Mouse (Mus musculus) heart, postnatal 0 days (tissue): ENCODE data around the gene Urgcp. TPM values are rescaled to one million over a fixed set of nuclear protein-coding genes. Genes with fewer than 3 reads are reported as not detected.
A peak's percentile ranks its signal among the peaks of the same experiment; 100 is the strongest.

Experiments
- ATAC-seq: fragments of 200-750 bp; cut with Nextera tagmentation; 2 replicates; pipeline ENCODE4 v1.8.0; 2017; ENCODE audit warnings: low read depth, moderate number of reproducible peaks, moderate library complexity; ENCODE audit not compliant: insufficient read depth
- DNase-seq: peaks from one replicate; pipeline ENCODE4 v3.0.0-alpha.2; 2016; ENCODE audit warnings: low spot score
- H3K27ac ChIP-seq: fragments of 300-500 bp; sonication (generic); 2 replicates; pipeline ENCODE4 v1.5.1; 2014; ENCODE audit warnings: low read depth, mild to moderate bottlenecking
- H3K27me3 ChIP-seq: fragments of 300-500 bp; sonication (generic); 2 replicates; pipeline ENCODE4 v1.6.1; 2014; ENCODE audit warnings: low read length, mixed read lengths; ENCODE audit not compliant: control insufficient read depth, insufficient read depth
- H3K36me3 ChIP-seq: fragments of 300-500 bp; sonication (generic); replicated peaks from 2 replicates; pipeline ENCODE4 v1.6.1; 2014; ENCODE audit warnings: low read length, mixed read lengths; ENCODE audit not compliant: control insufficient read depth, insufficient read depth
- H3K4me1 ChIP-seq: fragments of 300-500 bp; sonication (generic); 2 replicates; pipeline ENCODE4 v1.6.1; 2014; ENCODE audit warnings: antibody characterized with exemption; ENCODE audit not compliant: control insufficient read depth, insufficient read depth
- H3K4me2 ChIP-seq: fragments of 300-500 bp; sonication (generic); 2 replicates; pipeline ENCODE4 v1.6.1; 2014; ENCODE audit warnings: low read depth, mild to moderate bottlenecking, low read length, moderate library complexity
- H3K4me3 ChIP-seq: fragments of 300-500 bp; sonication (generic); 2 replicates; pipeline ENCODE4 v1.5.1; 2014; ENCODE audit warnings: low read depth, low read length
- H3K9ac ChIP-seq: fragments of 300-500 bp; sonication (generic); replicated peaks from 2 replicates; pipeline ENCODE4 v1.6.1; 2014; ENCODE audit warnings: low read depth, low read length, mixed read lengths
- H3K9me3 ChIP-seq: fragments of 300-500 bp; sonication (generic); replicated peaks from 2 replicates; pipeline ENCODE4 v1.6.1; 2016; ENCODE audit warnings: low read length; ENCODE audit not compliant: control insufficient read depth
- CTCF ChIP-seq: IDR thresholded peaks from 2 replicates; pipeline ENCODE4 v1.5.1; 2016; ENCODE audit warnings: antibody characterized with exemption, control low read depth, low read depth
- EP300 ChIP-seq: IDR thresholded peaks from 2 replicates; pipeline ENCODE4 v1.6.1; 2016; ENCODE audit warnings: antibody characterized with exemption, low read depth
- WGBS: fragments of 180-500 bp; shearing (Covaris S2); extraction: QIAGEN DNeasy Blood & Tissue Kit; methylation state at CpG from one replicate; pipeline ENCODE4 v1.1.7; 2014; 5-methylcytosine and 5-hydroxymethylcytosine counted together
- polyA plus RNA-seq: library from polyadenylated mRNA; unstranded; fragments of >200 nt; fragmentation: Nextera tagmentation; extraction: Ambion mirVana; gene quantifications from 2 replicates; pipeline ENCODE4 v1.2.1, GENCODE M21; 2015
- total RNA-seq: library from RNA; depleted of rRNA; stranded (reverse); fragments of >200 nt; gene quantifications from 2 replicates; pipeline ENCODE4 v1.2.3, GENCODE M21; 2014; ENCODE audit warnings: low replicate concordance

Gene Urgcp
- total and polyA plus RNA-seq, 2 experiments from 2014 or later, result 38.0 to 71.3 TPM

DNA sequence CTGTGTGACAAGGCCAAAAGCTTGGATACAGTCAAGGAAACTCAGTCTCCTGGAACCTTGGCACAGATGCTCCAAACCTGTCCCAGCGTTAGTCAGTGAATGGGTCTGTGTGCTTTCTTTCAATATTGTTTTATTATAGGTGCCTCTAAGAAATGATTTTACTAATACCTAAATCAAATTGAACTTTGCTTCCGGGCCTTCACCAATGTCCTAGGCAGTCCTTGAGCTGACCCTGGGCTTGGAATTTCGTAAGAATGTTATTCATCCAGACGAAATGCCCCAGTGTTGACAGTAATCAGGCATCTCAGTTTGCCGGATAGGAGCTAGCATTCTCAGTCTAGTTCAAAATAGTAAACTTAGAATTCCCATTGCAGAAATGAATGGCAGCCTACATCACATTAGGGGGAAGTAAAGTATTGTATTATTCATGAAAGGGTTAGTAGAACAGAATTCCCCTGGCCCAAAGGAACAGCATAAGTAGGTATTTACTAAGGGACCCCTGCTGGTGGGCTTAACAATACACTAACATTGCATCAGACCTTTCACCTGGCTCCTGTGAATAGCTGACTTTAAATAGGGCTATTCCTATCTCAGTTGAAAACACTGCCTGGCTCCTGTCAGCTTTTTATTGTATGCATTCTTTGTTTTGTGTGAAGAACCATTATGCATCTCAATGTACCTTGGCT, 59.8 kb downstream of the Urgcp start:
- DNase-seq, result no peak
- TF ChIP-seq EP300 (no peak), CTCF (no peak)
- Histone ChIP-seq H3K36me3 (peaks cover 21% of the 10 kb centered on the region; the same call in 1 of the 2 replicates), H3K4me1 (peaks cover 13% of the 10 kb centered on the region), H3K27me3 (no peaks in the 10 kb centered on the region), H3K4me2 (no peak overlapping the region), H3K27ac (no peak overlapping the region; the same call in 1 of the 2 replicates), H3K9ac (no peak overlapping the region), H3K4me3 (no peak overlapping the region), H3K9me3 (no peaks in the 10 kb centered on the region)
- no peak for ATAC-seq
- WGBS, result 45% methylated on average over 5 of the region's 5 CpGs

DNA sequence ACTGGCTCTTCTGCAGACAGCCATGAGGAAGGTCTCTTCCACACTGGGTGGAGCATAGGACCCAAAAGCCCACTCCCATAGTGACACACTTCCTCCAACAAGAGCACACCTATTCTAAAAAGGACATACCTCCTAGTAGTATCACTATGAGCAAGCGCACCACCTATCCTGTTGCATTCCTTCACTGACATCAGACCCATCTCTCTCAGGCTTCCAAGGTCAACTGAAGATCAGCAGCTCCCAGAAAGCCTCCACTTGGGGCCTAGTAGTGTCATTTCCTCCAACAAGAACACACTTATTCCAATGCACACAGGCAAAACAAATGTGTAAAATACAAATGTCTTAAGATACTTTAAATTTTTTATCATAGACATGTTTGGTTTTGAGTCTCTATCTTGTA, 60.4 kb downstream of the Urgcp start:
- Histone ChIP-seq H3K27me3 (no peaks in the 10 kb centered on the region), H3K4me1 (peaks cover 12% of the 10 kb centered on the region), H3K27ac (no peak overlapping the region), H3K9me3 (no peaks in the 10 kb centered on the region), H3K4me2 (no peak overlapping the region), H3K36me3 (peaks cover 21% of the 10 kb centered on the region; the same call in 1 of the 2 replicates), H3K9ac (no peak overlapping the region), H3K4me3 (no peak overlapping the region)
- DNase-seq, result no peak
- ATAC-seq, result no peak
- TF ChIP-seq EP300 (no peak), CTCF (no peak)
- 88% methylated on average over 1 of the region's 1 CpGs for WGBS

DNA sequence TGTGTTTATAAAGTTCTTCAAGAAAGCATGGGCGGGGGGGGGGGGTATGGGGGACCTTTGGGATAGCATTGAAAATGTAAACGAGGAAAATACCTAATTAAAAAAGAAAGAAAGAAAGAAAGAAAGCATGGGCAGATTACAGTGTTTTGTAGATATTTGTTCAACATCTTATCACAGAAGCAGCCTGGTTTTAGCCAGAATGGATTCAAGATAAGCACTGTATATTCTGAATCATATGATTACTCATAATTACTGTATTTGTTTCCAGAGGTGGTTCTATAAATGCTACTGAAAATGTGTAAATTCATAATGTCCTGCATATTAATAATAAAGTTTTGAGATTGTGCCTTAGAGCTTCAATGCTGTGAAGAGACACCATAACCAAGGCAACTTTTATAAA, 60.9 kb downstream of the Urgcp start:
- no peak for ATAC-seq
- Histone ChIP-seq H3K4me3 (no peak overlapping the region), H3K4me2 (no peak overlapping the region), H3K27ac (no peak overlapping the region), H3K4me1 (peaks cover 7% of the 10 kb centered on the region), H3K9me3 (no peaks in the 10 kb centered on the region), H3K9ac (no peak overlapping the region), H3K27me3 (no peaks in the 10 kb centered on the region), H3K36me3 (peaks cover 21% of the 10 kb centered on the region; the same call in 1 of the 2 replicates)
- 71% methylated on average over 2 of the region's 2 CpGs for WGBS
- no peak for DNase-seq
- TF ChIP-seq CTCF (no peak), EP300 (no peak)

DNA sequence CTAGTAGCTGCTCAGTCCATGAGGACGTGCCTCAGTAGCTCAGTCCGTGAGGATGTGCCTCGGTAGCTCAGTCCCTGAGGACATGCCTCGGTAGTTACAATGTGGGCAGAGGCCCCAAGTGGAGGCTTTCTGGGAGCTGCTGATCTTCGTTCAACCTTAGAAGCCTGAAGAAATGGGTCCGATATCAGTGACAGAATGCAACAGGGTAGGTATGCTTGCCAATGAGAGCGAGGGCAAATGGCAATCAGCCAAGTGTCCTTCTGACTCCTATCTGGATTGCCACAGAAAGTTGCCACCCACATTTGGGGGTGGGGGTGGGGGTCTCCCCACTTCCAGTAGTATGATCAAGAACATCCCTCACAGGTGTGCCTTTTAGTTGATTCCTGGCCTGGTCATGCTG, 61.4 kb downstream of the Urgcp start:
- Histone ChIP-seq H3K36me3 (peaks cover 21% of the 10 kb centered on the region; the same call in 1 of the 2 replicates), H3K9me3 (no peaks in the 10 kb centered on the region), H3K9ac (no peak overlapping the region), H3K27me3 (no peaks in the 10 kb centered on the region), H3K4me3 (no peak overlapping the region), H3K4me2 (no peak overlapping the region), H3K4me1 (peaks cover 2% of the 10 kb centered on the region; the same call in 1 of the 2 replicates), H3K27ac (no peak overlapping the region)
- TF ChIP-seq CTCF (no peak), EP300 (no peak)
- ATAC-seq (no peak), DNase-seq (no peak)
- 78% methylated on average over 7 of the region's 7 CpGs for WGBS

DNA sequence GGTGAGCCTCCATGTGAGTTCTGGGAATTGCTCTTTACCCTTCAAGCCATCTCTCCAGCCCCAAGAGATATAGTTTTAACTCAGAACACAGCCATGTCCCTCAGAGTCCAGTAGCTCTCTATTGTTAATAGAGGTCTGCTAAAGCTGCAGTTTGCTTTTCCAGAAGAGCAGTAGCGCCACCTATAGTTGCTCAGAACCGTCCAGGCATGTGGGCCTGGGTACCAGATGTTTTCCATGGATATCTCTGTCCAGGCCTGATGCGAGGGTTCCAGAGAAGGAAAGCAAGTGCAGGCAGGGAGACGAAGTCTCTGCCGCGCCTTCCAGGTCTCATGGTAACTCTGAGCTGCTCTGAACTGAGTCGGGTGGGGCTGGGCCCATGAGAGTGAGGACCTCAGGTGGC, 70.4 kb downstream of the Urgcp start:
- peak; percentile 45 for DNase-seq

DNA sequence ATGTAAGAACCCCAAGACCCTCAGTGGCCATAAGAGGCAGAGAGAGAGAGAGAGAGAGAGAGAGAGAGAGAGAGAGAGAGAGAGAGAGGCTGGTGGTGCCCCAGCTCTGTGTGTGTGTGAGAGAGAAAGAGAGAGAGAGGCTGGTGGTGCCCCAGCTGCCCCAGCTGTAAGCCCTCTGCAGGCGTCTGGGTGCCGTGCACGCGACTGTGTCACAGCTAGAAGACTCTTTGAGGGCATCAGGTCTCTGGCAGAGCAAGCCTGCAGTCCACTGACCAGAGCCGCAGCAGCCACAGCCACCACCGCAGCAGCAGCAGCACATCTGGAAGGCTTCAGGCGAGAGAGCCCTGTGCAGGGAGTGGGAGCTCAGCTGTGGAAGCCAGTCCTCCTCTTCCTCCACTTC, 77.9 kb downstream of the Urgcp start:
- Histone ChIP-seq H3K4me2 (no peak overlapping the region), H3K27ac (no peak overlapping the region), H3K4me3 (no peak overlapping the region), H3K36me3 (no peaks in the 10 kb centered on the region), H3K9ac (no peak overlapping the region), H3K27me3 (no peaks in the 10 kb centered on the region), H3K4me1 (no peaks in the 10 kb centered on the region), H3K9me3 (no peaks in the 10 kb centered on the region)
- TF ChIP-seq CTCF (no peak), EP300 (no peak)
- ATAC-seq (no peak), DNase-seq (no peak)
- 29% methylated on average over 7 of the region's 7 CpGs for WGBS

More for the DNA sequence above, 70.4 kb downstream of the Urgcp start:
- no peaks in the 10 kb centered on the region for H3K36me3 ChIP-seq
- H3K9me3 ChIP-seq, result no peaks in the 10 kb centered on the region
- H3K4me2 ChIP-seq, result no peak overlapping the region
- WGBS, result 15% methylated on average over 7 of the region's 7 CpGs
- ATAC-seq, result no peak
- no peaks in the 10 kb centered on the region for H3K27me3 ChIP-seq
- H3K4me3 ChIP-seq, result no peak overlapping the region
- TF ChIP-seq EP300, result no peak
- TF ChIP-seq CTCF, result peak; percentile 59
- no peak overlapping the region for H3K9ac ChIP-seq
- H3K27ac ChIP-seq, result no peak overlapping the region
- H3K4me1 ChIP-seq, result no peaks in the 10 kb centered on the region
